Mouse (Mus musculus): ENCODE data around the gene Ooep. TPM values are rescaled to one million over a fixed set of nuclear protein-coding genes. Genes with fewer than 3 reads are reported as not detected.

Ooep gene
- polyA plus RNA-seq, 1 experiment, result 0.02 TPM

GRCm38 (mm10) chr9:78365850-78366544, 12.5 kb downstream of the Ooep start:
- H3K79me2 ChIP-seq (ENCODE audit: control insufficient read depth, insufficient read depth), result no peaks in the 10 kb centered on the region
- no peaks in the 10 kb centered on the region for H3K27me3 ChIP-seq (ENCODE audit: control insufficient read depth, insufficient read depth, insufficient read length)
- H3K79me3 ChIP-seq (ENCODE audit: low read depth), result no peaks in the 10 kb centered on the region
- H3K4me3 ChIP-seq (ENCODE audit: insufficient read depth, poor library complexity, severe bottlenecking), result no peak overlapping the region
- H3K36me3 ChIP-seq (ENCODE audit: control insufficient read depth, insufficient read depth), result no peaks in the 10 kb centered on the region
- no peak overlapping the region for H3ac ChIP-seq (ENCODE audit: control insufficient read depth, insufficient read length, low read depth)
- TF ChIP-seq MYOD1 (IDR thresholded peaks at IDR 0.05; ENCODE audit: control insufficient read depth, insufficient read length, low read depth) (no peak), USF1 (IDR thresholded peaks at IDR 0.05; ENCODE audit: low read depth) (no peak), FOSL1 (IDR thresholded peaks at IDR 0.05; ENCODE audit: insufficient read depth, low read length, poor library complexity, severe bottlenecking) (no peak), MYOG (IDR thresholded peaks at IDR 0.05; ENCODE audit: control insufficient read depth, extremely low read depth, insufficient read length) (no peak), MAX (IDR thresholded peaks at IDR 0.05) (no peak), CEBPB (IDR thresholded peaks at IDR 0.05; ENCODE audit: low read depth) (no peak), CTCF (IDR thresholded peaks at IDR 0.05; ENCODE audit: control insufficient read depth, insufficient read depth, insufficient read length) (no peak)

DNA sequence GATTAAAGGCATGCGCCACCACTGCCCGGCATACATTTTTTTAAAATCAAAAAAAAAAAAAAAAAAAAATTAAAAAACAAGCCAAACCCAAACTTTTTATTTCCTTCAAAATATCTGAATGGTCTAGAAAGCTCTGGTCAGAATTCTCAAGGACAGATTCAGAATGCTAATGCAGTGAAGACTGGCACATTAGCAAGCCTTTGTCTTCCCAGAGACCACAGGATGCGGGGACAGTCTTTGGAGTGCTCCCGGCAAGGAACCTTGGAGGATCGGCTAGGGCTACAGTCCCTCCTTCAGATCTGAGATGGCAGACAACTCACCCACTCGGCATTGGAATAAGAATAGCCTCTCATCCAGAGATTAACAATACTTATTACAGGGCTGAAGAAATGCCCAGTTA, 13.8 kb downstream of the Ooep start:
- H3K79me2 ChIP-seq (ENCODE audit: control insufficient read depth, insufficient read depth), result no peaks in the 10 kb centered on the region
- no peak overlapping the region for H3K4me3 ChIP-seq (ENCODE audit: insufficient read depth, poor library complexity, severe bottlenecking)
- no peak overlapping the region for H3ac ChIP-seq (ENCODE audit: control insufficient read depth, insufficient read length, low read depth)
- no peaks in the 10 kb centered on the region for H3K79me3 ChIP-seq (ENCODE audit: low read depth)
- no peaks in the 10 kb centered on the region for H3K27me3 ChIP-seq (ENCODE audit: control insufficient read depth, insufficient read depth, insufficient read length)
- TF ChIP-seq MYOD1 (IDR thresholded peaks at IDR 0.05; ENCODE audit: control insufficient read depth, insufficient read length, low read depth) (no peak), MYOG (IDR thresholded peaks at IDR 0.05; ENCODE audit: control insufficient read depth, extremely low read depth, insufficient read length) (no peak), CTCF (IDR thresholded peaks at IDR 0.05; ENCODE audit: control insufficient read depth, insufficient read depth, insufficient read length) (no peak), CEBPB (IDR thresholded peaks at IDR 0.05; ENCODE audit: low read depth) (no peak), MAX (IDR thresholded peaks at IDR 0.05) (no peak), FOSL1 (IDR thresholded peaks at IDR 0.05; ENCODE audit: insufficient read depth, low read length, poor library complexity, severe bottlenecking) (no peak), USF1 (IDR thresholded peaks at IDR 0.05; ENCODE audit: low read depth) (no peak)
- no peaks in the 10 kb centered on the region for H3K36me3 ChIP-seq (ENCODE audit: control insufficient read depth, insufficient read depth)

DNA sequence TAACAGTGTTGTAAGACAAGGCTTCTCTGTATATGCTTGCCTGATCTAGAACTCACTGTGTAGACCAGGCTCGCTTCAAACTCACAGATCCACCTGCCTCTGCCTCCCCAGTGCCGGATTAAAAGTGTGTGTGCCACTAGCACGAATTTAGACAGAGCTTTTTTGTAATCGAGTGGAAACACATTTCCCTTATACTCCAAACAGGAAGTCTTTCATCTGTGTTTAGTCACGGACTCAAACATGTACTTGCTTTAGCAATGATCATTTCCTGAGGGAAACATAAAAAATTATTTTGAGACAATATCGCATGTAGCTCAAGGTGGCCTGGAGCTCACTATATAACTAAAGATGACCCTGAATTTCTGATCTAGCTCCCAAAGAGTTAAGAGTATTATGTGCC, 15.2 kb downstream of the Ooep start:
- Histone ChIP-seq H3K36me3 (ENCODE audit: control insufficient read depth, insufficient read depth) (no peaks in the 10 kb centered on the region), H3K79me3 (ENCODE audit: low read depth) (no peaks in the 10 kb centered on the region), H3ac (ENCODE audit: control insufficient read depth, insufficient read length, low read depth) (no peak overlapping the region), H3K27me3 (ENCODE audit: control insufficient read depth, insufficient read depth, insufficient read length) (no peaks in the 10 kb centered on the region), H3K79me2 (ENCODE audit: control insufficient read depth, insufficient read depth) (no peaks in the 10 kb centered on the region), H3K4me3 (ENCODE audit: insufficient read depth, poor library complexity, severe bottlenecking) (no peak overlapping the region)
- TF ChIP-seq CEBPB (IDR thresholded peaks at IDR 0.05; ENCODE audit: low read depth), result no peak
- no peak for TF ChIP-seq MYOG (IDR thresholded peaks at IDR 0.05; ENCODE audit: control insufficient read depth, extremely low read depth, insufficient read length)
- TF ChIP-seq MYOD1 (IDR thresholded peaks at IDR 0.05; ENCODE audit: control insufficient read depth, insufficient read length, low read depth), result no peak
- no peak for TF ChIP-seq MAX (IDR thresholded peaks at IDR 0.05)
- no peak for TF ChIP-seq USF1 (IDR thresholded peaks at IDR 0.05; ENCODE audit: low read depth)
- no peak for TF ChIP-seq FOSL1 (IDR thresholded peaks at IDR 0.05; ENCODE audit: insufficient read depth, low read length, poor library complexity, severe bottlenecking)
- TF ChIP-seq CTCF (IDR thresholded peaks at IDR 0.05; ENCODE audit: control insufficient read depth, insufficient read depth, insufficient read length), result no peak

- no peaks in the 10 kb centered on the region for H3K79me2 ChIP-seq (ENCODE audit: control insufficient read depth, insufficient read depth)
- no peak for TF ChIP-seq MYOD1 (IDR thresholded peaks at IDR 0.05; ENCODE audit: control insufficient read depth, insufficient read length, low read depth)
- no peak for TF ChIP-seq FOSL1 (IDR thresholded peaks at IDR 0.05; ENCODE audit: insufficient read depth, low read length, poor library complexity, severe bottlenecking)
- no peak for TF ChIP-seq CEBPB (IDR thresholded peaks at IDR 0.05; ENCODE audit: low read depth)
- no peak for TF ChIP-seq USF1 (IDR thresholded peaks at IDR 0.05; ENCODE audit: low read depth)
- TF ChIP-seq MAX (IDR thresholded peaks at IDR 0.05), result no peak
- no peak for TF ChIP-seq MYOG (IDR thresholded peaks at IDR 0.05; ENCODE audit: control insufficient read depth, extremely low read depth, insufficient read length)
- TF ChIP-seq CTCF (IDR thresholded peaks at IDR 0.05; ENCODE audit: control insufficient read depth, insufficient read depth, insufficient read length), result no peak
- no peaks in the 10 kb centered on the region for H3K79me3 ChIP-seq (ENCODE audit: low read depth)
- no peak overlapping the region for H3ac ChIP-seq (ENCODE audit: control insufficient read depth, insufficient read length, low read depth)
- no peaks in the 10 kb centered on the region for H3K27me3 ChIP-seq (ENCODE audit: control insufficient read depth, insufficient read depth, insufficient read length)
- H3K4me3 ChIP-seq (ENCODE audit: insufficient read depth, poor library complexity, severe bottlenecking), result no peak overlapping the region
- no peaks in the 10 kb centered on the region for H3K36me3 ChIP-seq (ENCODE audit: control insufficient read depth, insufficient read depth)
These were observed 18.0 kb downstream of the Ooep start for GRCm38 (mm10) chr9:78360484-78360872.

DNA sequence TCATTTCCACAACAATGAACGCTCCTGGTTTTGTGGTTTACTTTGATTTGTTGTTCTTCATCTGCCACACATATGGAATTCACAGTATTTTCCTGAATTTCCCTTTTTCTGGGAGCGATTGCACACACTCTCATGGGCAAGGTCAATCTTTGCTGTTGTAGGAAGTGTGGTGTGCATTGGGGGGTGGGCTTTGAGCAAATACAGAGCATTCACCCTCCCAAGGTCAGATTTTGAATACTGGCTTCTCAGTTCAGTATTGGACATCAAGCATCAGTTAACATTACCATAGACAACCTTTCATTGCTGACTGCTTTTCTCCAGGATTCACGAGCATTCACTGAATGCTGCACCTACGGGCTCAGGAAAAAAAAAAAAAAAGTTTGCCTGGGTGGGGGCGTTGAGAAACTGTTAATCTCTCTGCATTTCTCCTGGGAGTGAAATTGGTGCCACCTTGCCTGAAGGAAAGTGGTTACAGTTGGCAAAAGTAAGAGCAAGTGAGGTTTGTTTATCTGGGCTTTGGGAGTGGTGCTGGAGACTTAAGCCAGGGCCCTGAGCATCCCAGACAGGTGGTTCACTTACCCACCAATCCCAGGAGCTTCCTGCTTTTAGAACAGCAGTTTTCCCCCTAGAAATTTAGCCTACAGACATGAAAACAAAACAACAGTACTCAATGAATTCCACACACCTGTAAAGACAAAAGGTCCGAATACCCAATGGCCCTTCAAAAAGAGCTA, 18.6 kb downstream of the Ooep start:
- Histone ChIP-seq H3K36me3 (ENCODE audit: control insufficient read depth, insufficient read depth) (no peaks in the 10 kb centered on the region), H3K4me3 (ENCODE audit: insufficient read depth, poor library complexity, severe bottlenecking) (no peak overlapping the region), H3K79me3 (ENCODE audit: low read depth) (no peaks in the 10 kb centered on the region), H3K79me2 (ENCODE audit: control insufficient read depth, insufficient read depth) (no peaks in the 10 kb centered on the region), H3K27me3 (ENCODE audit: control insufficient read depth, insufficient read depth, insufficient read length) (no peaks in the 10 kb centered on the region), H3ac (ENCODE audit: control insufficient read depth, insufficient read length, low read depth) (no peak overlapping the region)
- no peak for TF ChIP-seq MYOD1 (IDR thresholded peaks at IDR 0.05; ENCODE audit: control insufficient read depth, insufficient read length, low read depth)
- no peak for TF ChIP-seq USF1 (IDR thresholded peaks at IDR 0.05; ENCODE audit: low read depth)
- no peak for TF ChIP-seq CEBPB (IDR thresholded peaks at IDR 0.05; ENCODE audit: low read depth)
- no peak for TF ChIP-seq MAX (IDR thresholded peaks at IDR 0.05)
- TF ChIP-seq FOSL1 (IDR thresholded peaks at IDR 0.05; ENCODE audit: insufficient read depth, low read length, poor library complexity, severe bottlenecking), result no peak
- TF ChIP-seq MYOG (IDR thresholded peaks at IDR 0.05; ENCODE audit: control insufficient read depth, extremely low read depth, insufficient read length), result no peak
- TF ChIP-seq CTCF (IDR thresholded peaks at IDR 0.05; ENCODE audit: control insufficient read depth, insufficient read depth, insufficient read length), result no peak

Measured in C2C12 (cell line).